Mouse (Mus musculus): ENCODE measurements around the gene Plcb4.

GRCm38 (mm10) chr2:135894582-135894981 lies 235.8 kb downstream of the Plcb4 start:
- TF ChIP-seq ZNF384 (IDR thresholded peaks at IDR 0.05; ENCODE audit: low read depth, low read length) (no peak), MAFK (IDR thresholded peaks at IDR 0.05; ENCODE audit: insufficient read depth, low read depth, low read length) (no peak)
